Mouse (Mus musculus) lung, postnatal 0 days (tissue): ENCODE data around the gene Tpx2. TPM values are rescaled to one million over a fixed set of nuclear protein-coding genes. Genes with fewer than 3 reads are reported as not detected.

Experiments used
- ATAC-seq: fragments of 200-750 bp; cut with Nextera tagmentation; 2 replicates; pipeline ENCODE4 v1.8.0; 2017; ENCODE audit warnings: moderate library complexity
- DNase-seq: peaks from one replicate; pipeline ENCODE4 v3.0.0-alpha.2; 2016; ENCODE audit warnings: low spot score
- H3K27ac ChIP-seq: fragments of 300-500 bp; sonication (generic); 2 replicates; pipeline ENCODE4 v1.5.1; 2014; ENCODE audit warnings: antibody characterized with exemption, mild to moderate bottlenecking, low read length, mixed read lengths
- H3K27me3 ChIP-seq: fragments of 300-500 bp; sonication (generic); replicated peaks from 2 replicates; pipeline ENCODE4 v1.6.1; 2014; ENCODE audit warnings: low read length, mixed read lengths; ENCODE audit not compliant: insufficient read depth
- H3K36me3 ChIP-seq: fragments of 300-500 bp; sonication (generic); 2 replicates; pipeline ENCODE4 v1.6.1; 2014; ENCODE audit warnings: low read length, mixed read lengths; ENCODE audit not compliant: insufficient read depth
- H3K4me1 ChIP-seq: fragments of 300-500 bp; sonication (generic); 2 replicates; pipeline ENCODE4 v1.6.1; 2014; ENCODE audit warnings: antibody characterized with exemption, low read depth, low read length, mixed read lengths; ENCODE audit not compliant: insufficient read depth
- H3K4me2 ChIP-seq: fragments of 300-500 bp; sonication (generic); replicated peaks from 2 replicates; pipeline ENCODE4 v1.6.1; 2014; ENCODE audit warnings: low read depth, mild to moderate bottlenecking, low read length, moderate library complexity, mixed read lengths
- H3K4me3 ChIP-seq: fragments of 300-500 bp; sonication (generic); 2 replicates; pipeline ENCODE4 v1.5.1; 2014; ENCODE audit warnings: low read depth, low read length
- H3K9ac ChIP-seq: fragments of 300-500 bp; sonication (generic); replicated peaks from 2 replicates; pipeline ENCODE4 v1.6.1; 2014; ENCODE audit warnings: low read depth, mild to moderate bottlenecking
- H3K9me3 ChIP-seq: fragments of 300-500 bp; sonication (generic); 2 replicates; pipeline ENCODE4 v1.6.1; 2016; ENCODE audit warnings: low read length, mixed read lengths
- CTCF ChIP-seq: IDR thresholded peaks from 2 replicates; pipeline ENCODE4 v1.5.1; 2016; ENCODE audit warnings: antibody characterized with exemption, mild to moderate bottlenecking
- EP300 ChIP-seq: IDR thresholded peaks from 2 replicates; pipeline ENCODE4 v1.6.1; 2016; ENCODE audit warnings: antibody characterized with exemption, mild to moderate bottlenecking, control low read depth
- WGBS: fragments of 180-500 bp; shearing (Covaris S2); extraction: QIAGEN DNeasy Blood & Tissue Kit; methylation state at CpG from one replicate; pipeline ENCODE4 v1.1.7; 2014; 5-methylcytosine and 5-hydroxymethylcytosine counted together
- polyA plus RNA-seq: library from polyadenylated mRNA; unstranded; fragments of >200 nt; fragmentation: Nextera tagmentation; extraction: Ambion mirVana; gene quantifications from 2 replicates; pipeline ENCODE4 v1.2.1, GENCODE M21; 2015

The Tpx2 gene
- polyA plus RNA-seq, 1 experiment from 2014 or later: 3.1 TPM

GRCm38 (mm10) chr2:152842741-152843140 lies 5.0 kb upstream of the Tpx2 start:
- Histone ChIP-seq H3K27me3 (no peaks in the 10 kb centered on the region), H3K9me3 (no peaks in the 10 kb centered on the region), H3K4me3 (no peak overlapping the region), H3K36me3 (no peaks in the 10 kb centered on the region), H3K4me1 (no peaks in the 10 kb centered on the region), H3K9ac (no peak overlapping the region), H3K27ac (no peak overlapping the region), H3K4me2 (no peak overlapping the region)
- DNase-seq (no peak), ATAC-seq (no peak)
- 45% methylated on average over 3 of the region's 3 CpGs for WGBS
- TF ChIP-seq CTCF (no peak), EP300 (no peak)

- ATAC-seq: no peak
- WGBS: 13% methylated on average over 3 of the region's 3 CpGs
- Histone ChIP-seq H3K4me2 (peak overlapping the region; percentile 84), H3K9me3 (no peaks in the 10 kb centered on the region), H3K4me1 (no peaks in the 10 kb centered on the region), H3K4me3 (peak overlapping the region; percentile 80), H3K27ac (no peak overlapping the region), H3K9ac (no peak overlapping the region), H3K27me3 (no peaks in the 10 kb centered on the region), H3K36me3 (no peaks in the 10 kb centered on the region)
- TF ChIP-seq EP300 (no peak), CTCF (no peak)
- no peak for DNase-seq
These were observed 528 bp upstream of the Tpx2 start for GRCm38 (mm10) chr2:152847057-152847814.

- Histone ChIP-seq H3K9ac (no peak overlapping the region; the same call in 1 of the 2 replicates), H3K27ac (no peak overlapping the region), H3K4me3 (peak overlapping the region; percentile 80), H3K4me1 (no peaks in the 10 kb centered on the region), H3K9me3 (no peaks in the 10 kb centered on the region), H3K27me3 (no peaks in the 10 kb centered on the region), H3K4me2 (peak overlapping the region; percentile 84), H3K36me3 (no peaks in the 10 kb centered on the region)
- no peak for ATAC-seq
- TF ChIP-seq CTCF (no peak), EP300 (no peak)
- DNase-seq: no peak
- 6% methylated on average over 2 of the region's 2 CpGs for WGBS
These were observed 702 bp downstream of the Tpx2 start for GRCm38 (mm10) chr2:152848466-152848865.

DNA sequence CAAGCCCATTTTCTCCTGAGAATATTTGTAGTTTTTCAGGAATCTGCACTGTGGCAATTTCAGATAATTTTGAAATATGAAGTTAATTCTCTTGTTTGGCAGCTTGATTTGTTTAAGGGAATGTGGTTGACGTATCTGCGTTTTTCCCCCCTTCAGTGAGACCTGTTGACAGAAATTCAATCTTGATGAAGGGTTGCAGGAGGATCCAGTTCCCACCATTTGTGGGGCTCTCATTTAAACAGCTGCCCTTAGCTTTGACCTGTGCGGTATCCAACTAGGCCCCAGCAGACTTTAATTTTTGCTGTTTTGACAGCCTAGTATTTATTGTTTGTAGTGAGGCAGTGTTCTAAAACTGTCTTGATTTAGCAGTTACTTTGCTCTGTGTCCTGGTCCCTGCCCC lies 11.7 kb downstream of the Tpx2 start:
- no peak for TF ChIP-seq CTCF
- Histone ChIP-seq H3K9ac (no peak overlapping the region), H3K36me3 (no peaks in the 10 kb centered on the region; the same call in 1 of the 2 replicates), H3K27me3 (no peaks in the 10 kb centered on the region), H3K4me2 (no peak overlapping the region), H3K9me3 (no peaks in the 10 kb centered on the region), H3K27ac (no peak overlapping the region), H3K4me1 (no peaks in the 10 kb centered on the region), H3K4me3 (no peak overlapping the region)
- ATAC-seq (no peak), DNase-seq (no peak)
- 89% methylated on average over 3 of the region's 3 CpGs for WGBS

DNA sequence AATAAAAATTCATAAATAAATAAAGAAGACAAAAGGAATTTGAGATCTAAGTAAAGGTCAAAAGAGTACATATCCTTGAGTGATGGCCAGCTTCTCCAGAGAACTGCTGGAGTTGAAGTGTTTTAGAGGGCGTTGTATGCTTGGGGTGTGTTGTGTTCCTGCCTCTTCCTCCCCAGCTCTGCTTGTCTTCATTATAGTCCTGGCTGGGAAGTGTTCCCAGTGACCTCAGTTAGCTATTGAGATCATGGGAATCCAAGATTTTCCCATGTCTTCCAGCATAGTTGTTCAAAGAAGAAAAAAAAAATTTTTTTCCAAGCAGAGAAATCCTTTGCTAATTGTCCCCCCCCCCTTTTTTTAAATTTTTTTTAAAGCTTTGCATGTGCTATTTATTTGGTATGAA lies 14.1 kb downstream of the Tpx2 start:
- ATAC-seq (no peak), DNase-seq (peak; percentile 17)
- no peaks in the 10 kb centered on the region; the same call in 1 of the 2 replicates for H3K36me3 ChIP-seq
- H3K4me3 ChIP-seq: no peak overlapping the region
- H3K27ac ChIP-seq: no peak overlapping the region
- no peaks in the 10 kb centered on the region for H3K27me3 ChIP-seq
- H3K9me3 ChIP-seq: no peaks in the 10 kb centered on the region
- H3K4me1 ChIP-seq: no peaks in the 10 kb centered on the region
- no peak for TF ChIP-seq EP300
- no peak for TF ChIP-seq CTCF
- 74% methylated on average over 1 of the region's 1 CpGs for WGBS
- H3K4me2 ChIP-seq: no peak overlapping the region
- no peak overlapping the region for H3K9ac ChIP-seq

DNA sequence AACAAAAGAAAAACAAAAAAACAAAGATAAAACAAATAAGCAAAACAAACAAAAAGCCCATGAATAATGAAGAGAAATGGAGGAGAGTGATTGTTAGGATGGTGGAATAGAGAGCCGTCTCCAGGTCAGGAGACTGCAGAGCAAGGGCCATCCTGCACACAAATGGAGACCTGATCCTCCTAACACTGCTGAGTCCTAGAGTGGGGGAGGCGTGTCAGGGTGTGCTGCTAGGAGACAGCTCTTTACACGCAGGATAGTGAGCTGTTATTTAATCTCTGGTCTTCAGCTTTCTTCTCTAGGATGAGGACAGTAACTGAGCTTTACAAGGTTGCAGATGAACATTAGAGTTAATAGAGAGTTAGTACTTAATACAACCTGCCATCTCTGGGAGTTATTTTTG lies 14.9 kb downstream of the Tpx2 start:
- Histone ChIP-seq H3K27me3 (no peaks in the 10 kb centered on the region), H3K9me3 (no peaks in the 10 kb centered on the region), H3K4me2 (no peak overlapping the region), H3K27ac (no peak overlapping the region), H3K36me3 (peaks cover 3% of the 10 kb centered on the region; the same call in 1 of the 2 replicates), H3K4me1 (no peaks in the 10 kb centered on the region), H3K9ac (no peak overlapping the region), H3K4me3 (no peak overlapping the region)
- ATAC-seq (no peak), DNase-seq (no peak)
- 81% methylated on average over 3 of the region's 3 CpGs for WGBS
- TF ChIP-seq EP300: no peak
- TF ChIP-seq CTCF: no peak
